Mouse (Mus musculus): ENCODE data around the gene Spsb4. TPM values are rescaled to one million over a fixed set of nuclear protein-coding genes. Genes with fewer than 3 reads are reported as not detected.

Spsb4 gene
- polyA plus RNA-seq, 1 experiment: 0.24 TPM

DNA sequence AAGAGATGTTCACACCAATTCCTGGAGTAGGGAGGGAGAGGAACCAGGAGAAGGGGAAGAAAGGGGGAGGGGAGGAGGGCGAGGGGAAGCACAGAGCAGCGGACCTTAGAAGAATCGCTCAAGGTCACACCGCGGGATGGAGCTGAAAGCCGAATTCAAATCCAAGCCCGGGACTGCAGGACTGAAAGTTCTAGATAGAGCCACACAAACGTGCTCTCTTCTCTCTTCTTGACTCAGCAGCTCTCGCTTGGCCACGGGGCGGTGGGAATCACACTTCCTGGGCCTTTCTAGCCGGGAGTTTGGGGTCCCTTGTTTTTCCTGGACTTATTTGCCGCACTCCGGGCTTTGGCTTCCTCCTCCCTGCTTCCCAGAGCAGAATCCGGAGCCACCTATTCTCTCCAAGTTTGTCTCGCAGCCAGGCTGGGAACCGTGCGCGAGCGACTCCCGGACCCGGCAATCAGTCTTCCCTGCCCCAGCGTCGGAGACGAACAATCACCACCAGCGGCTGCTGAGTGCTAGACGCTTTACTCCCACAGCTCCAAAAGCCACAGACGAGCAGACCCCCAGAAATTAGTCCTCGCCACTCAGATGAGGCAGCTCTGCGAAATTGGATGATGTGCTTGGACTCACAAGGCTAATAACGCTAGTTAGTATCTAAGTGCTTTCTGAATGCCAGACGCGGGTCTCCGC lies 1.4 kb downstream of the Spsb4 start:
- TF ChIP-seq POLR2A (IDR thresholded peaks at IDR 0.05; ENCODE audit: low read depth, low read length) (no peak), CTCF (IDR thresholded peaks at IDR 0.05; ENCODE audit: extremely low read depth, insufficient read length, insufficient replicate concordance, low read depth, low read length) (no peak)
- H3K36me3 ChIP-seq (ENCODE audit: control insufficient read depth, insufficient read depth, low read length): no peaks in the 10 kb centered on the region
- H3K27me3 ChIP-seq (ENCODE audit: control insufficient read depth, insufficient read depth, low read length): peaks cover 27% of the 10 kb centered on the region
- peaks cover 8% of the 10 kb centered on the region for H3K4me1 ChIP-seq (ENCODE audit: control insufficient read depth, insufficient read depth, insufficient read length, low read length)
- WGBS: 6% methylated on average over 34 of the region's 34 CpGs
- no peak overlapping the region for H3K27ac ChIP-seq (ENCODE audit: insufficient read depth, low read depth, low read length)
- H3K4me3 ChIP-seq (ENCODE audit: low read depth, low read length): peak overlapping the region; percentile 57

DNA sequence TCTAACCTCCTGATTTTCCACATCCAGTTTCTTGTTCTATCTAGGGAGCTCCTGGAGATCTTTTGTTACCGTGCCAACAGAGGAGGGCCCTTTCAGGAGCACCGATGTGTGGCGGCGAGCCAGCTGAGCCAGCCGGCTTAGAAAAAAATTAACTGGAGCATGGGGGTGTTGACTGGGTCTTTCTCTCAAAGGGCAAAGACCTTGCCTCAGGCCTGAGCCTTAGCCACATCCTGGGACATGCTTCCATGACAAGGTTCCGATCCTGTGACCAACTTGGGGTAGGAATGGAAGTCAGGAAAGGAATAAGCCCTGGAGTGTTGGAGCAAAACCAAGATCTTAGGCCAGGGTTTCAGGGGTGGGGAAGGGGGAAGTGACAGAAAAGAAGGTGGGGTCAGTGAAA lies 2.9 kb downstream of the Spsb4 start:
- WGBS: 18% methylated on average over 6 of the region's 6 CpGs
- peaks cover 27% of the 10 kb centered on the region for H3K27me3 ChIP-seq (ENCODE audit: control insufficient read depth, insufficient read depth, low read length)
- no peak overlapping the region for H3K27ac ChIP-seq (ENCODE audit: insufficient read depth, low read depth, low read length)
- no peak overlapping the region for H3K4me3 ChIP-seq (ENCODE audit: low read depth, low read length)
- peaks cover 8% of the 10 kb centered on the region for H3K4me1 ChIP-seq (ENCODE audit: control insufficient read depth, insufficient read depth, insufficient read length, low read length)
- TF ChIP-seq CTCF (IDR thresholded peaks at IDR 0.05; ENCODE audit: extremely low read depth, insufficient read length, insufficient replicate concordance, low read depth, low read length) (no peak), POLR2A (IDR thresholded peaks at IDR 0.05; ENCODE audit: low read depth, low read length) (no peak)
- H3K36me3 ChIP-seq (ENCODE audit: control insufficient read depth, insufficient read depth, low read length): no peaks in the 10 kb centered on the region

- 82% methylated on average over 9 of the region's 9 CpGs for WGBS
- no peak overlapping the region for H3K27ac ChIP-seq (ENCODE audit: insufficient read depth, low read depth, low read length)
- no peak for TF ChIP-seq CTCF (IDR thresholded peaks at IDR 0.05; ENCODE audit: extremely low read depth, insufficient read length, insufficient replicate concordance, low read depth, low read length)
- TF ChIP-seq POLR2A (IDR thresholded peaks at IDR 0.05; ENCODE audit: low read depth, low read length): no peak
- H3K27me3 ChIP-seq (ENCODE audit: control insufficient read depth, insufficient read depth, low read length): peaks cover 16% of the 10 kb centered on the region
- no peak overlapping the region for H3K4me3 ChIP-seq (ENCODE audit: low read depth, low read length)
- no peaks in the 10 kb centered on the region for H3K36me3 ChIP-seq (ENCODE audit: control insufficient read depth, insufficient read depth, low read length)
- H3K4me1 ChIP-seq (ENCODE audit: control insufficient read depth, insufficient read depth, insufficient read length, low read length): peaks cover 5% of the 10 kb centered on the region; the same call in 1 of the 2 replicates
Observed at GRCm38 (mm10) chr9:97013698-97014097, 4.9 kb downstream of the Spsb4 start.

GRCm38 (mm10) chr9:97013153-97013552 lies 5.5 kb downstream of the Spsb4 start:
- H3K4me3 ChIP-seq (ENCODE audit: low read depth, low read length): no peak overlapping the region
- H3K27me3 ChIP-seq (ENCODE audit: control insufficient read depth, insufficient read depth, low read length): peaks cover 11% of the 10 kb centered on the region
- H3K36me3 ChIP-seq (ENCODE audit: control insufficient read depth, insufficient read depth, low read length): no peaks in the 10 kb centered on the region
- peaks cover 2% of the 10 kb centered on the region; the same call in 1 of the 2 replicates for H3K4me1 ChIP-seq (ENCODE audit: control insufficient read depth, insufficient read depth, insufficient read length, low read length)
- TF ChIP-seq POLR2A (IDR thresholded peaks at IDR 0.05; ENCODE audit: low read depth, low read length) (no peak), CTCF (IDR thresholded peaks at IDR 0.05; ENCODE audit: extremely low read depth, insufficient read length, insufficient replicate concordance, low read depth, low read length) (no peak)
- 54% methylated on average over 6 of the region's 6 CpGs for WGBS
- no peak overlapping the region for H3K27ac ChIP-seq (ENCODE audit: insufficient read depth, low read depth, low read length)

DNA sequence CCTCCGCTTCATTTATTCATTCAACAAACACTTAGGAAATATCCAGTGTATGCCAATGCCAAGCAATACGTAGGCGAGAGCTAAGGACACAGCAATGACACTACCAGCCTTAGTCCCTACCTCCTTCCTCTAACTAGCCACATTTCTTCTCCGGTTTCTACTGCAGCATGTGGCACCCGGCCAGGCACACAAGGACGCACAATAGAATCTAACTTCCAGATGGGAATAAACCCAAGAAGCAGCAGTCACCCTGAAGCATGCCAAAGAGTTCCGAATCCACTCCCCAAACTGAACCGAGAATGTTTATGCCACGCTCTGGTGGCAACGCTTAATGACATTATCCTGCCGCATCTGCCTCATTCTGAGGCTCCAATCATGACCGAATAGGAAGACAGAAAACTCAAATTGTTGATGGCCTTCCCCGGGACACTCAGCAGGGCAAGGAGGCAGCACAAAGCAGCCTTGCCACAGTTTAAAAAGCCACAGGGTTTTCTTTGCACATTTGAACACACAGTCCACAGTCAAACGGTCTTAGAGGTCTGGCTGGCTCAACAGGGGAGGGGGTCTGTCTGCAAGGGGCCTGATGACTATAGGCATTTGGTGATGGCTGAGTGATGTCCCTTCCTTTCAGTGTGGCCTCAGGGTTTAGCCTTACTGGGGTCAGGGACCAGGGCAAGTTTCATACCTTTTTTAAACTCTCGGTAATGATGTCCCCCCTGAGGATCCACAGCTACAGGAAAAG lies 7.0 kb downstream of the Spsb4 start:
- WGBS: 77% methylated on average over 15 of the region's 15 CpGs
- TF ChIP-seq POLR2A (IDR thresholded peaks at IDR 0.05; ENCODE audit: low read depth, low read length) (no peak), CTCF (IDR thresholded peaks at IDR 0.05; ENCODE audit: extremely low read depth, insufficient read length, insufficient replicate concordance, low read depth, low read length) (no peak)
- H3K4me3 ChIP-seq (ENCODE audit: low read depth, low read length): no peak overlapping the region
- no peaks in the 10 kb centered on the region for H3K36me3 ChIP-seq (ENCODE audit: control insufficient read depth, insufficient read depth, low read length)
- no peak overlapping the region for H3K27ac ChIP-seq (ENCODE audit: insufficient read depth, low read depth, low read length)
- H3K4me1 ChIP-seq (ENCODE audit: control insufficient read depth, insufficient read depth, insufficient read length, low read length): no peaks in the 10 kb centered on the region
- H3K27me3 ChIP-seq (ENCODE audit: control insufficient read depth, insufficient read depth, low read length): no peaks in the 10 kb centered on the region

DNA sequence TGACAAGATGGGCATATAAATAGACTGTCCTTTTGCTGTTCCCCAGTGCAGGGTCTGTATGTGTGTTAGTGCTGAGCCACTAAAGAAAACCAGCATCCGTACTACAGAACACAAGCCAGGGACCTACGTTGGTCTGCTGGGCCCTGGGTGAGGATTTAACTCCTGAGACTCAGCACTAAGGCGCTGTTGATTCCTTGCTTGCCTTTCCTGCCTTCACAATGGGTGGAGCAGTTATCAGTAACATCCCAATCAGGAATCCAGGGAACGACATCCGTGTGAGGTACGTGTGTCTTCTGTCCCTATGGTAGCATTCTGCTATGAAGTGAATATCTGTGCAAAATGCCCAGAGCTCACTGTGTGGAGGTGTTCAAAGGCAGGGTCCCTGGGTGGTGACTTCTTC lies 8.2 kb downstream of the Spsb4 start:
- Histone ChIP-seq H3K27me3 (ENCODE audit: control insufficient read depth, insufficient read depth, low read length) (no peaks in the 10 kb centered on the region), H3K36me3 (ENCODE audit: control insufficient read depth, insufficient read depth, low read length) (no peaks in the 10 kb centered on the region), H3K4me3 (ENCODE audit: low read depth, low read length) (no peak overlapping the region), H3K27ac (ENCODE audit: insufficient read depth, low read depth, low read length) (no peak overlapping the region), H3K4me1 (ENCODE audit: control insufficient read depth, insufficient read depth, insufficient read length, low read length) (no peaks in the 10 kb centered on the region)
- no peak for TF ChIP-seq POLR2A (IDR thresholded peaks at IDR 0.05; ENCODE audit: low read depth, low read length)
- TF ChIP-seq CTCF (IDR thresholded peaks at IDR 0.05; ENCODE audit: extremely low read depth, insufficient read length, insufficient replicate concordance, low read depth, low read length): no peak
- 86% methylated on average over 6 of the region's 6 CpGs for WGBS

DNA sequence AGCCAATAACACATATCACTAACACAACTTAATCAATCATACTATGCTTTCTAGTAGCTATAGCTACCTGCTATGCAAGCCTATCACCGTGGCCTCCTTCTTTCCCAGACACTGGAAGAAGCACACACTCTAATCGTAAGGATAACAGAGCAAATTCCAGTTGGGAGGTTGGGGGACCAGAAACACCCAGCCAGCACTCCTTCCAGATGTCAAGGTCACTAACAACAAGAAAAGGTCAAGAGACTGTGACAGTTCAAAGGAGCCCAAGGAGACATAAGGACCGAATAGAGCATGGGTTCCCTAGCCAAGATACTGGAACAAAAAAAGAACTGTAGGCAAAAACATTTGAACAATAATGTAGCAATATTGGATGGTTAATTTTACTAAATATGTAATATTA lies 13.9 kb downstream of the Spsb4 start:
- TF ChIP-seq POLR2A (IDR thresholded peaks at IDR 0.05; ENCODE audit: low read depth, low read length) (no peak), CTCF (IDR thresholded peaks at IDR 0.05; ENCODE audit: extremely low read depth, insufficient read length, insufficient replicate concordance, low read depth, low read length) (no peak)
- Histone ChIP-seq H3K4me3 (ENCODE audit: low read depth, low read length) (no peak overlapping the region), H3K4me1 (ENCODE audit: control insufficient read depth, insufficient read depth, insufficient read length, low read length) (no peaks in the 10 kb centered on the region), H3K36me3 (ENCODE audit: control insufficient read depth, insufficient read depth, low read length) (no peaks in the 10 kb centered on the region), H3K27ac (ENCODE audit: insufficient read depth, low read depth, low read length) (no peak overlapping the region), H3K27me3 (ENCODE audit: control insufficient read depth, insufficient read depth, low read length) (no peaks in the 10 kb centered on the region)
- WGBS: 71% methylated on average over 3 of the region's 3 CpGs

Measured in small intestine, adult 2 months (tissue).